Mouse (Mus musculus) ES-E14 (cell line): ENCODE data around the gene Inpp5k.

ENCODE experiments used
- CHD2 ChIP-seq: IDR thresholded peaks from 2 replicates; pipeline ENCODE4 v1.6.1; 2014; ENCODE audit warnings: mild to moderate bottlenecking, low read depth, low read length, inconsistent platforms
- HCFC1 ChIP-seq: IDR thresholded peaks from 2 replicates; pipeline ENCODE4 v1.6.1; 2012; ENCODE audit warnings: low read length, inconsistent platforms, borderline replicate concordance; ENCODE audit not compliant: insufficient read depth
- MAFK ChIP-seq: IDR thresholded peaks from 2 replicates; pipeline ENCODE4 v1.6.1; 2014; ENCODE audit warnings: mild to moderate bottlenecking, low read depth, low read length, inconsistent platforms; ENCODE audit not compliant: insufficient read depth
- ZNF384 ChIP-seq: IDR thresholded peaks from 2 replicates; pipeline ENCODE4 v1.6.1; 2012; ENCODE audit warnings: low read depth, low read length, inconsistent platforms

GRCm38 (mm10) chr11:75619133-75619532 lies 11.7 kb upstream of the Inpp5k start:
- TF ChIP-seq HCFC1 (no peak), MAFK (no peak), CHD2 (no peak), ZNF384 (no peak)
